Mouse (Mus musculus) midbrain, embryonic 14.5 days (tissue): ENCODE data around the gene Mylpf. TPM values are rescaled to one million over a fixed set of nuclear protein-coding genes. Genes with fewer than 3 reads are reported as not detected.

Experiments used
- ATAC-seq: fragments of 200-750 bp; cut with Nextera tagmentation; 2 replicates; pipeline ENCODE4 v1.8.0; 2017; ENCODE audit warnings: moderate number of reproducible peaks, moderate library complexity; ENCODE audit not compliant: low FRiP score, low TSS enrichment
- DNase-seq: peaks from one replicate; pipeline ENCODE4 v3.0.0-alpha.2; 2015
- H3K27ac ChIP-seq: fragments of 300-500 bp; sonication (generic); replicated peaks from 2 replicates; pipeline ENCODE4 v1.5.1; 2014; ENCODE audit warnings: mild to moderate bottlenecking, low read depth, low read length, moderate library complexity
- H3K27me3 ChIP-seq: fragments of 300-500 bp; sonication (generic); 2 replicates; pipeline ENCODE4 v1.6.1; 2014; ENCODE audit warnings: low read length, control low read depth, mixed read lengths; ENCODE audit not compliant: control insufficient read depth, insufficient read depth
- H3K36me3 ChIP-seq: fragments of 300-500 bp; sonication (generic); 2 replicates; pipeline ENCODE4 v1.6.1; 2014; ENCODE audit warnings: low read length, control low read depth; ENCODE audit not compliant: control insufficient read depth, insufficient read depth
- H3K4me1 ChIP-seq: fragments of 300-500 bp; sonication (generic); 2 replicates; pipeline ENCODE4 v1.6.1; 2014; ENCODE audit warnings: mild to moderate bottlenecking, antibody characterized with exemption, low read length, control low read depth; ENCODE audit not compliant: control insufficient read depth, insufficient read depth
- H3K4me2 ChIP-seq: fragments of 300-500 bp; sonication (generic); 2 replicates; pipeline ENCODE4 v1.6.1; 2014; ENCODE audit warnings: mild to moderate bottlenecking, low read length, moderate library complexity
- H3K4me3 ChIP-seq: fragments of 300-500 bp; sonication (generic); replicated peaks from 2 replicates; pipeline ENCODE4 v1.5.1; 2014; ENCODE audit warnings: low read depth, low read length
- H3K9ac ChIP-seq: fragments of 300-500 bp; sonication (generic); replicated peaks from 2 replicates; pipeline ENCODE4 v1.6.1; 2014; ENCODE audit warnings: mild to moderate bottlenecking, low read length, moderate library complexity
- H3K9me3 ChIP-seq: fragments of 300-500 bp; sonication (generic); 2 replicates; pipeline ENCODE4 v1.6.1; 2016; ENCODE audit warnings: low read length, control low read depth, mixed read lengths; ENCODE audit not compliant: control insufficient read depth
- WGBS: fragments of 180-500 bp; shearing (Covaris S2); extraction: QIAGEN DNeasy Blood & Tissue Kit; methylation state at CpG from one replicate; pipeline ENCODE4 v1.1.7; 2014; 5-methylcytosine and 5-hydroxymethylcytosine counted together
- polyA plus RNA-seq: library from polyadenylated mRNA; unstranded; fragments of >200 nt; fragmentation: Nextera tagmentation; extraction: Ambion mirVana; gene quantifications from 2 replicates; pipeline ENCODE4 v1.2.1, GENCODE M21; 2014

Mylpf gene
- polyA plus RNA-seq, 1 experiment from 2014 or later, result 4.5 TPM

DNA sequence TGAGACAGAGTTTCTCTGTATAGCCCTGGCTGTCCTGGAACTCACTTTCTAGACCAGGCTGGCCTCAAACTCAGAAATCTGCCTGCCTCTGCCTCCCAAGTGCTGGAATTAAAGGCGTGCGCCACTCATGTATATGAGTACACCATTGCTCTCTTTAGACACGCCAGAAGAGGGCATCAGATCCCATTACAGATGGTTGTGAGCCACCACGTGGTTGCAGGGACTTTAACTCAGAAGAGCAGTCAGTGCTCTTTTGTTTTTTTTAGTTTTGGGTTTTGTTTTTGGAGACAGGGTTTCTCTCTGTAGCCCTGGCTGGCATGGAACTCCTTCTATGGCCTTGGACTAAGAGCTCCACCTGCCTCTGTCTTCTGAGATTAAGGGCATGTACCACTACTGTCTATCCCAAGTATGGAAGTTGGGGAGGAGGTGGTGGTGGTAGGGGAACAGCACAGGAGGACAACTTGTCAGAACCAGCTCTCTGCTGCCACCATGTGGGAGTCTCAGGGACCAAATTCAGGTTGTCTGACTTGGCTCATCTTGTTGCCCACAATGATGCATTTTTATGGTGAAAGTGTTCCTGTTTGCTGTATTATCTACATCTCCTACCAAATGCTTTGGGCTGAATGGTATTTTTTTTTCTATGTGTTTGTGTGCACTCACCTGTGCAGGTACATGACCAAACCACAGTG lies 20.1 kb downstream of the Mylpf start:
- Histone ChIP-seq H3K9ac (no peak overlapping the region), H3K4me3 (no peak overlapping the region), H3K9me3 (no peaks in the 10 kb centered on the region), H3K27ac (no peak overlapping the region), H3K27me3 (no peaks in the 10 kb centered on the region), H3K4me2 (no peak overlapping the region), H3K4me1 (peaks cover 20% of the 10 kb centered on the region), H3K36me3 (peaks cover 11% of the 10 kb centered on the region; the same call in 1 of the 2 replicates)
- DNase-seq (peak; percentile 86), ATAC-seq (no peak)
- 68% methylated on average over 4 of the region's 4 CpGs for WGBS

- peaks cover 25% of the 10 kb centered on the region for H3K36me3 ChIP-seq
- 69% methylated on average over 3 of the region's 3 CpGs for WGBS
- no peaks in the 10 kb centered on the region for H3K9me3 ChIP-seq
Observed at GRCm38 (mm10) chr7:127231376-127231775, 22.7 kb downstream of the Mylpf start.

GRCm38 (mm10) chr7:127231826-127232621 lies 23.3 kb downstream of the Mylpf start:
- Histone ChIP-seq H3K4me1 (peaks cover 31% of the 10 kb centered on the region), H3K36me3 (peaks cover 31% of the 10 kb centered on the region), H3K27ac (peak overlapping the region; percentile 99), H3K4me3 (peak overlapping the region; percentile 81), H3K4me2 (peak overlapping the region; percentile 69), H3K9ac (peak overlapping the region; percentile 98), H3K27me3 (no peaks in the 10 kb centered on the region), H3K9me3 (no peaks in the 10 kb centered on the region)
- peak; percentile 25 for DNase-seq
- 3% methylated on average over 20 of the region's 20 CpGs for WGBS
- ATAC-seq, result no peak

More at GRCm38 (mm10) chr7:127231376-127231775, 22.7 kb downstream of the Mylpf start:
- Histone ChIP-seq H3K4me3 (peak overlapping the region; percentile 81), H3K9ac (peak overlapping the region; percentile 98; the same call in 1 of the 2 replicates), H3K4me2 (peak overlapping the region; percentile 69), H3K4me1 (peaks cover 31% of the 10 kb centered on the region), H3K27me3 (no peaks in the 10 kb centered on the region), H3K27ac (no peak overlapping the region)
- DNase-seq (no peak), ATAC-seq (no peak)

DNA sequence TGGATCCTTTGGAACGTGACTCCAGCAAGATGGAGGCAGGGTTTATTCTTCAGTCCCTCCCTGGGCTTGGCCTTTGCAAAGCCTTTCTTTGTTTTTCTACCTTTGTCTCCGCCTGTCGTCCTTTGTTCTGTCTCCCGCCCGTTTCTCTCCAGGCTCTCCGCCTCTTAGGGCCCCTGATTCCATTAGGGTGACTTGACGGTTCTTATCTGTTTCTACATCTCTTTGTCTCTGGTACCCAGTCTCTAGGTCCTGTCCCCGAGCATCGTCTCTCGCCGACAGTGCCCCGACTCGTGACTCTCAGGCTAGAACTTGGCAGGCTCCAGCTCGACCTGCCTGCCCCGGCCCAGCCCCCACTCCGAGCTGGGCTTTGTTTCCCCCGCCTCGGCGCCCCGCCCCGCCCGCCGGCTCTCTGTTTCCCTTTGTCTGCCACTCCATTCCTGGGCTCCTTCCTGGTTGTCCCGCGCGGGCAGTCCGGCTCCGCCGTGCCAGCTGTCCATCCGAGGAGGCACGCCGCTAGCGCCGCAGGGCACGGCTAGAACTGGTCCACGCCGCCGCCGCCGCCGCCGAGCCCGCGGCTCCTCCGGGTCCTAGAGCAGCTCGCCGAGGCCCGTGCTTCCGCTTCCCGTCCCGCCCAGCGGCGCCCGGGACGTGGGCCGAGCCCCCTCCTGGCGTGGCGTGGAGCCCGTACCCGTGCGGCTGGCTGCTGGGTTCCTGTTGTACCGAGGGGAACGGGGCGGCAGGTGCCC lies 24.1 kb downstream of the Mylpf start, which contains the start of the genes Zfp553 and Sept1:
Gene Zfp553 (plus strand): TSS at position 440 of the 746 bp plus-strand sequence.
Gene Sept1 (minus strand): TSS at position 509 of the 746 bp plus-strand sequence.
- WGBS, result under 1% methylated on average over 64 of the region's 64 CpGs
- Histone ChIP-seq H3K4me2 (peak within 1 kb of the TSS; percentile 69), H3K27me3 (no peaks in the 10 kb centered on the region), H3K9me3 (no peaks in the 10 kb centered on the region), H3K27ac (peak within 1 kb of the TSS; percentile 99), H3K9ac (peak within 1 kb of the TSS; percentile 98), H3K36me3 (peaks cover 38% of the 10 kb centered on the region), H3K4me1 (peaks cover 31% of the 10 kb centered on the region), H3K4me3 (peak within 1 kb of the TSS; percentile 81)
- DNase-seq (peak; percentile 95), ATAC-seq (peak; percentile 91)

DNA sequence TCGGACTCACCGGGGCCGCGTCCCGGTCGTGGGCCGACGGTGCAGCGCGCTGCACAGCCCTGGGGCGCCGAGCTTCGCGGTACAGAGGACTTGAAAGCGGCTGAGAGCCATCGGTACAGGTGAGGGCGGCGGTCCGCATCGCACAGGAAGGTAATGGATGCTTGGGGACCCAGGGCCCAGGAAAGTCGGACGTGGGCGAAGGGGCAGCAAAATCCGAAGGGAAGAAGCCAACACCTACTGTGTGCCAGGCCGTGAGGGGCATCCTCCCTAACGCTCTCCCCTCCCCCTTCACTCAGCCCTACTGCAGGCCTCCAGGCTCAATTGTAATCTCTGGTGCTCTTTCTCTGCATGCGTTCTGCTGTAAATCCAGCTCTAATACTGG lies 24.7 kb downstream of the Mylpf start:
- peak overlapping the region; percentile 81 for H3K4me3 ChIP-seq
- no peaks in the 10 kb centered on the region for H3K27me3 ChIP-seq
- H3K9ac ChIP-seq, result peak overlapping the region; percentile 98
- H3K9me3 ChIP-seq, result no peaks in the 10 kb centered on the region
- peaks cover 44% of the 10 kb centered on the region for H3K36me3 ChIP-seq
- peak; percentile 68 for DNase-seq
- peak overlapping the region; percentile 99 for H3K27ac ChIP-seq
- WGBS, result 0% methylated on average over 27 of the region's 27 CpGs
- peak overlapping the region; percentile 69 for H3K4me2 ChIP-seq
- ATAC-seq, result peak; percentile 32
- peaks cover 31% of the 10 kb centered on the region for H3K4me1 ChIP-seq

DNA sequence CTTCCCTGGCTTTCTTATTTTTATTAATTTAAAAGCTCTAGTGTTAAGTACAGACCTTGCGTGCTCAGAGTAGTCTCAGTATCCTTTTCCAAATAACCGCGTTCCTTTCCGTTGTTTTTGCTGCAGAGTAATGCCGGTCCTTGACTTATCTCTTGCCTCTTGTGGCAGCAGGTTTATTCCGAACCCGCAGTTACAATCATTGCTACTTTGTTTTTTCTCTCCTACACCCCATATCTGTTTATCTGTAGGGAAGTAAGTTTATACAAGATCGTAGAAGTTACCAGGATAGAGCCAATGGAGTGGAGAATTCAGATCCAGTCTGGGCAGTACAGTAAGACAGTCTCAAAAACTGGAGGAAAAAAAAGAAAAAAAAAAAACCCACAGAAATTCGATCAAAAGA lies 25.1 kb downstream of the Mylpf start:
- WGBS, result 6% methylated on average over 9 of the region's 9 CpGs
- Histone ChIP-seq H3K4me3 (peak overlapping the region; percentile 81), H3K9ac (peak overlapping the region; percentile 98), H3K9me3 (no peaks in the 10 kb centered on the region), H3K27me3 (no peaks in the 10 kb centered on the region), H3K4me2 (peak overlapping the region; percentile 69), H3K27ac (peak overlapping the region; percentile 99), H3K4me1 (peaks cover 31% of the 10 kb centered on the region), H3K36me3 (peaks cover 48% of the 10 kb centered on the region)
- DNase-seq (no peak), ATAC-seq (no peak)

GRCm38 (mm10) chr7:127234777-127235176 lies 26.1 kb downstream of the Mylpf start:
- 96% methylated on average over 2 of the region's 2 CpGs for WGBS
- peaks cover 31% of the 10 kb centered on the region for H3K4me1 ChIP-seq
- no peak overlapping the region for H3K9ac ChIP-seq
- H3K4me2 ChIP-seq, result peak overlapping the region; percentile 69
- no peak for ATAC-seq
- H3K27me3 ChIP-seq, result no peaks in the 10 kb centered on the region
- no peak overlapping the region for H3K27ac ChIP-seq
- DNase-seq, result no peak
- peaks cover 51% of the 10 kb centered on the region for H3K36me3 ChIP-seq
- H3K4me3 ChIP-seq, result peak overlapping the region; percentile 81
- no peaks in the 10 kb centered on the region for H3K9me3 ChIP-seq

DNA sequence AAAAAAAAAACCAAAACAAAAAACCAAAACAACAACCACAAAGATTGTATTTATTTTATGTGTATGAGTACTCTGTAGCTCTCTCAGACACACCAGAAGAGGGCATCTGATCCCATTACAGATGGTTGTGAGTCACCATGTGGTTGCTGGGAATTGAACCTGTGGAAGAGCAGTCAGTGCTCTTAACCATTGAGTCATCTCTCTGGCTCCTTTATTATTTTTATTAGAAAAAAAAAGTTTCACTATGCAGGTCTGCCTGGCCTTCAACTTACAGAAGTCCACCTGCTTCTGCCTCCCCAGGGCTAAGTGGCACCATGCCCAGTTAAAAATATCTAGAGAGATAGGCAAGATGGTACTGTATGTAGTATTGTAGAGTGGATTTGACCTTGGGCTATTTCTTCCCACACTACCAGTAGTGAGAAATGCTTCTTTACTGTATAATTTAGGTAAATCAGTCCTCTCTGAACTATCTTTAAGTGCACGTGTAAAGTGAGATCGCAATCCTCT lies 34.7 kb downstream of the Mylpf start:
- WGBS, result 41% methylated on average over 2 of the region's 2 CpGs
- Histone ChIP-seq H3K9me3 (no peaks in the 10 kb centered on the region), H3K36me3 (peaks cover 22% of the 10 kb centered on the region), H3K4me1 (peaks cover 21% of the 10 kb centered on the region), H3K4me2 (peak overlapping the region; percentile 86), H3K4me3 (peak overlapping the region; percentile 84), H3K27ac (peak overlapping the region; percentile 82), H3K9ac (peak overlapping the region; percentile 96; the same call in 1 of the 2 replicates), H3K27me3 (no peaks in the 10 kb centered on the region)
- DNase-seq, result no peak
- no peak for ATAC-seq
